Mouse (Mus musculus) layer of hippocampus, adult 9-11 months (tissue): ENCODE measurements around the gene Dusp1.
A peak's percentile ranks its signal among the peaks of the same experiment; 100 is the strongest.

Source experiments
- DNase-seq: peaks from one replicate; pipeline ENCODE4 v3.0.0; 2022

The Dusp1 gene

DNA sequence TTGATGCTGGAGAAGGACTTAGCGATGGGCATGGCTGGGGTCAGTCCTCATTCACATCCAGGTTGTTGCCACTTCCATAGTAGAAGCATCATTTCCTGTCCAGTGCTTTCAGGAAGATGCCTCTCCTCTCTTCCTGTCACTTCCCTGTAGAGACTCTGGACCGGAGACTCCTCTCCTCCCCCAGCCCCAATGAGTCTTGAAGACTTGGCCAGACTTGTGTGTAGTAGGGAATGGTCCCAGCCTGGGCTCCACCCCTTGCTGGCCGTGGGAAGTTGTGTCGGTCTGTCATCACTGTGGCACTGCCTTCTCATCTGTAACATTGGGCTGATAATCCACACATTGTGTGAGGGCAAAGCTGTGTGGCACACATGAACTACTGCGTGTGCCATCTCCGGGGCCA, 21.7 kb upstream of the Dusp1 start:
- DNase-seq: no peak

DNA sequence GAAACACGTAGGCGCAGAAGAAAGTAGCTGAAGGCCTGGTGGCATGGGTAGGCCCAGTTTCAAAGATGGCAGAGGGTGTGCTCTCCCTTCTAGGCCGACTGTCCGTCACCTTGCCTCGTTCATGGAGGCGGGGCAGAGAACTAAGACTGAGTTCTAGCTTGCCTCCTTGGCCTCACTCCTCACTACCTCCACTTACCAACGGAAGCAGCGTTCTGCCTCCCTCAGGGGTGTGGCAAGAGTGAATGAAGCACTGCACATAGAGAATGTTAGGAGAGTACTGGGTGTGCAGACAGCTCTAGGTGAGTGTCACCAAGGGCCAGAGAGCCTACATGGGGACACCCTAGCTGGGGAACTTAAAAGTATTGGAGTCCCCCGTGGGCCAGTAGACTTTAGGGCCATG, 21.1 kb upstream of the Dusp1 start:
- no peak for DNase-seq

DNA sequence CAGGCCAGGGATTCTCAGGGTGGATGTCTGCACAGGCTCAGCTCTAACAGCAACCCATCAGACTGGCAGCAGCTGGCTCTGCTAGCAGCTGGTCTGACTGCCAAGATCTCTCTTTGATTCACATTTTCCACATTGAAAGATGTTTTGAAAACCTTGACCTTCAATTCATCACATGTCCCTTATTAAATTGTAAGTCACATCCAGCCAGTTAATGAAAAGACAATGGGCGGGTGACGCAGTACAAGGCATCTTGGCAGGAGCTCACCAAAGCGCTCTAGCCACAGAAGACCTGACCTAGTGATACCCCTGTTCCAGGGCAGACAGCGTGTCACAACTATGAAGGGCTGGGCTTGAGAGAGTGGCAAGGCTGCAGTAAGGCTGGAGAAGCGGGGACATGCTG, 20.4 kb upstream of the Dusp1 start:
- no peak for DNase-seq

DNA sequence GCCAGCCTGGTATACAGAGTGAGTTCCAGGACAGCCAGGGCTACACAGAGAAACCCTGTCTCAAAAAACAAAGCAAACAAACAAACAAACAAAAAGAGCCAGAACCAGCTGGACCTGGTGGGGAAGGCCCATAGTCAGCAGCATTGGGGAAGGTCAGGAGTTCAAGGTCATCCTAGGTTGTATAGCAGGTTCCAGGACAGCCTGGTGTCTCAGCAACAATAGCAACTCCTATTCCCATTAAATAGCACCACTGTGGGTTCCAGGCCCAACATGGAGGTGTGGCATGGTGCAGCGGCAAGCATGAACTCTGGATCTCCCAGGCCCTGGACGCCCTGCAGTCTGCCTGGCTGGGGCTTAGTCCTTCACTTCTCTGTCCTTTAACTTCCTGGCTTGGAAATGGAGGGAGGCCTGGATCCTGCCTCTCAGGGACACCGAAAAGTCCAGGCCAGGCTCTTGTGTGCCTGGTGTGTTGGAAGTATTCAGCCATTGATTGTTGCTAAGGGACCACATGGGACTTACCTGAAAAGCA, 19.0 kb upstream of the Dusp1 start:
- no peak for DNase-seq

DNA sequence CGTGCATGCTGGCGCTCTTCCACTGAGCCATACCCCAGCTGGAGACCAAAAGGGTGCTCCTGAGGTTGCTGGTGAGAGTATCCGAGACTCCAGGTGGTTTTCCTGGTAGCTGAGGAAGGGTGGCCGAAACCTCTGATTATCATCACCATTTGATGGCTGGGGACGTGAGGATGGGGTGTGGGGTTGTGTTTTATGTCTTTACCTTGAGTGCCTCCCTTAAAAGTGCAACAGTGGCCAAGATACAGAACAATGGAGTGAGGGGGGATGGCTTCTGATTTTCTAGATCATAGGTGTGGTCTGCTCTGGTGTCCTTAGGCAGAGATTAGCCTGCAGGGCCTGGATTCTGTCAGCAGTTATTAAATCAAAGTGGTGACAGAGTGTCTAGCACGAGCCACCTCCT, 17.5 kb upstream of the Dusp1 start:
- DNase-seq: no peak

DNA sequence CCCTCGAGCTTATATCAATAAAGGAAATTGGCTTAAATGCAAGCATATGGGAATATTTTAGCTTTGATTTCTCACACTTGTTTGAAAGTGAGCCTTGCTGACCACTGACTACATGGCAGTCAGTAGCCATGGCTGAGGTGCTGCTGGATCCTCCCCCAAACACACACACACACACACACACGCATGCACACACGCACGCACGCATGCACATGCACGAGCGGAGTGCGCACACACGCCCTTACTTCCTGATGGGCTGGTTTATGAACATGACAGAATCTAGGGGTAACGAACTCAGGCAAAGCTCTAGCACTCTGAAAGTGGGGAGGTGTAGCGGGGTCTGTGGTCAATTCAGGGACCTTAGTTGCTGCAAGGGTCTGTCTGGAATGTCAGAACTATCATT, 16.8 kb upstream of the Dusp1 start:
- DNase-seq: no peak

DNA sequence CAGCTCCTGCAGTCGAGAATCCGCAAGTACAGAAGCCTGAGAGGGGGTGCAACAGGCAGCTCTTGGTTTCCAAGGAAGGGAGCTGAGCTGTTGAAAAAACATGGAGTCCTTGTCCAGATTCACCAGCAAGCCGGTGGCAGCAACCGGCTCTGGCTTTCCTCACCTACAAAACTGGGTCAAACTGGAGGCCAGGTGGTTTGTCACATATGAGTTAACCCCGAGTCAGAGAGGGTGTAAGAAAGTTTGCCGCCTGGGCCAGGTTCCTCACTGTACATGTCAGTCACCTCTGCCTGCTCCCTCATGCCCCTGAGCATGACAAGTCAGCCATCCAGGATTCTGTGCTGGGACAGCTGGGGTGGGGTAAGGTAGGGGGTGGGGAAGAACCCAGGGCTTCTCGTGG, 16.2 kb upstream of the Dusp1 start:
- no peak for DNase-seq

DNA sequence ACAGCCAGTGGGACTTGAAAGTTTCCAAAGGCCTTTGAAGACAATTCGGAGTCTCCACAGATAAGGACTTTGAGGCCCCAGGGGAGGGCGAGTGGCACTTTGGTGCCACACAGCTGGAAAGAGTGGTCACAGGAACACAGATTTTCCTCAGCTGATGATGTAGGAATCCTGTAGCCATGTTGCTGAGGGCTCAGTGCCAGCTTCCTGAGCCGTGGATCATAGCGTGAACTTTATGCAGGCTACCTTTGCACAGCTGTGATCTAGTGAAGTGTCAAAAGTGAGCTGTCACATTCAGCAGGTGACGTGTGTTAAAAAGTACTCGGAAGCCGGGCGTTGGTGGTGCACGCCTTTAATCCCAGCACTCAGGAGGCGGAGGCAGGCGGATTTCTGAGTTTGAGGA, 15.4 kb upstream of the Dusp1 start:
- no peak for DNase-seq

DNA sequence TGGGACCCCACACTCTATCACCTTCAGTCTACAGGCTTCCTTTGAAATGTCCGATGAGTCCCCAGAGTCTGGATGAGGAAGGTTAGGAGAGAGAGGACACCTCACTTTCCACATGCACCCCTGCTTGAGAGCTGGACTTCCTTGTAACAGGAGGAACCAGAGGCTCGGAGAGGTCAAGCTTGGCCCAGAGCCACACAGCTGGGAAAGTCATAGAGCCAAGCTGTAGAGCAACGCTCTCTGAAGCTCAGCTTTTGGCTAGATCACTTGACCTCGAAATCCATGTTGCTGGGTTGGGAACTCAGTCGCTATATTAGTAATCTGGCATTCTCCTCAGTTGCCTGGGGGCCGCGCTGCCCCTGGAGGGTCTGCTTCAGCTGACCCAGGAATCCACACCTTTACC, 14.9 kb upstream of the Dusp1 start:
- DNase-seq: no peak

DNA sequence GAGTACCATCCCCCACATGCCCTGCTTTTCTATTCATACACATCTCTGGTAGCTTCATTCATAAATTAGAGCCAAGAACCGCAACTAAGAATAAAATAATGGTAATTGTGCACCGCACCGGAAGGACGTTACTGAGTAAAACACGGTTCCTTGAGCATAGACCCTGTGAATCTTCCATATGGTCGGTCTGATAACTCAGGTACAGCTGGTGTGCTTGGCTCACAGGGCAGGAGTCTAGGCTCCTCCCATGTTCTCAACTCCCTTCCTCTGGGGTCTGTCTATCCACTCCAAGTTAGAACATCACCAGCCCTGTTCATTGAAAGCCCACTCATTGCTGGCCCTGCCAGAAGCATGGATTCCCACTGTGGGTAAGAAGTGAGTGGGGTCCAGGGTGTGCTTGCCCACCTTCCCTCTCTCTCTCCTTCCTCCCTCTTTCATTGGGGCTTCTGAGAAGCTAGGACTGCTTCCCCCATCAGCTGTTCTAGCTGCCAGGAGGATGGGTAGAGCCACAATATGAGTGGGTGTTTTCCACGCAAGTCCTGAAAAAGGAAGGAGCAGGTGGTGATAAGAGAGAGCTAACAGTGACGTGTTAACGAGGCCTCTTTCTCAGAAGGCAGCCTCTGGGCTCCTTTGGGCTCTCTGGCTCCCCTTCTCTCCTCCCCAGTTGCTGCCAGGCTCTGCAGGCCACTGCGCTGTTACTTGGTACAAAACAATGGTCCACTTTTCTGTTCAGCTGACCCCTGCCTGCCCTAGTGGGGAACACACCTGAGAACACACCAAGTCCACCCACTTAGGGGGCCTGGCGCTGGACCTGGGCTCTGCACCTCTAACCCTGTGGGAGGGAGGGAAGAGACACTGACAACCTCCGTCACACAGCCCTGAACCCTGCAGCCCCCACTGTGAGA, 14.1 kb upstream of the Dusp1 start:
- DNase-seq: no peak

DNA sequence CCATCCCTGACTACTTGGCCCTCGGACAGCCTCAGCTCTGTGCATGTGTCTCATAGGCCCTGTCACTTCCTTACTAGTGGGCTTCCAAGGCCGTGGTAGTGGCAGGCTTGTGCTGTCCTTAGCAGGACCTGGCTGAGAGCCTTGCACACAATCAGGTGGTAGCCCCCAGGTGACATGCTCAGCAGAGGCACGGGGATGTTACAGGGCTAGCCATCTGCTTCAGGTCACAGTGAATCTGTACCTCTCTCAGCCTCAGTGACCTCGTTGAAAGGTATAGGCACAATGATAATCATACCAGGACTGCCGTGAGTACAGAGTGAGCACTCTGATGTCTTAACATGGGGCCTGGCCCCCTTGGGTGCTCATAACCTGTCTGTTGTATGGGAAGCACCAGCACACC, 12.8 kb upstream of the Dusp1 start:
- DNase-seq: no peak

DNA sequence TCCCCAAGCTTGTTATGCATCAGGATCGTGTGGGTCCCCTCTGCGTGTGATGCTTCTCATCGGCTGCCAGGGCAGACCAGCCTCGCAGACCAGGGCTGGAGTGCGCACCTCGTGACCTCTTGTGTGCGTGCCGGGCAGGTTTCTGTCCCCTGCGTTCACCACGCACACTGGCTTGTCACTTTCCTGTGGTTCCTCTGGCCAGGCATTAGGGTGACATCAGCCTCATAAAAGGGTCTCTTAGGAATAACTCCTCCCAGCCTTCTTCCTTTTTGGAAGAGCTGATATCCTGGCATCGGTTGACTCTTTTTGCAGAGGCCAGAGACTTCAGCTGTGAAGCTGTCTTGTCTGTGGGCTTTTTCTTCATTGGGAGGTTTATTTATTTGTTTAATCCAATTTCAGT, 12.2 kb upstream of the Dusp1 start:
- DNase-seq: no peak

DNA sequence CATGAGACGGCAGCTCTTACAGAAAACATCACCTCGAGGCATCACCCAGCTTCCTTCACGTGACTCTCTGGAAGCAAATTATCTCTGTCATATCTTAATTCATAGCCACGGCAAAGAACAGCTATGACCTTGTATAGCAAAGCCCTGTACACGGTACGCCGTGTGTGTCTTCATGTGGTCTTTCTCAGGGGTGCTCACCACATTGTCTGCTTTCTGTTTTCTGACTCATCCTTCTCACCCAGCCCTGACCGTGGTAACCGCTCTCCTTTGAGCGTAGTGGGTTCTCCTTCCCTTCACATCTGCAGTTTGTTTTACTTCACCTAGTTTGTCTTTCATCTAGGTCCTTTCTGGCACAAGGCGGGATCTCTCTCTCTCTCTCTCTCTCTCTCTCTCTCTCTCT, 10.3 kb upstream of the Dusp1 start:
- no peak for DNase-seq

DNA sequence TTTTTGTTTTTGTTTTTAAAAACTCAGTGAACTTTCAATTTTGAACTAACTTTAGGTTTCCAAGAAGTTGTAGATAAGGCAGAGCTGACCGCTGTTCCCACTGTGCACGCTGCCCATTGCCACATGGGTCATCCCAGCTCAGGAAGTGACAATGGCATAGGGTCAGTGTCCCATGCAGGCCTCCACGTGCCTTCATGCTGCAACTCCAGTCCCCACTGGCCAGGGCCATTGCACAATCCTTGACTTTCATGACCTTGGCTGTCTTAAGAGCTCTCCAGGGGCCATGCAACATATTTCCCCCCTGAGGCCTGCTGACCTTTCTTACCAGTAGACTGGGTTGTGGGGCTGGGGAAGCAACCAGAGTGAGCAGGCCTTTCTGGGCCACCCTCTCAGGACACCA, 9.4 kb upstream of the Dusp1 start:
- DNase-seq: peak; percentile 75

DNA sequence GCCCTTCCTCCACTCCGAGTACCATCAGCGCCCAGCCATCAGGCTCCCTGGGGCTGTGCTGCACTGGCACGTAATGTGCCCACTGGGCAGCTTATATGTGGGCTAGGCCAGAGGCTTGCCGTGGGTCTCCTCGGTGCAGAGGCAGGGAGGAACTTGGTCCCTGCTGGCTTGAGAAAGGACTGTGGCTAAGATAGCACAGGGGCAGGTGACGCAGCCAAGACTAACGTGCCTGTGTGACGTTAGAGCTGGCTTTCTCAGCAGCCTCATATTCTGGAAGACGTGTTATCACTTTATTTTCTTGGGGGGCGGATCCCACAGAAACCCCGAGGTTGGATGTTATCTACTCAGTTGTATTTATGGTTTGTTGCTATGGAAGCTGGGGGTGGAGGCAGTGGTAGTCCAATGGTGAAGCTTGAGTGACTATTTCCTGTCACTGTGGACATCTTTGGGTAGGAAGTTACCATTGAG, 8.8 kb upstream of the Dusp1 start:
- DNase-seq: no peak

DNA sequence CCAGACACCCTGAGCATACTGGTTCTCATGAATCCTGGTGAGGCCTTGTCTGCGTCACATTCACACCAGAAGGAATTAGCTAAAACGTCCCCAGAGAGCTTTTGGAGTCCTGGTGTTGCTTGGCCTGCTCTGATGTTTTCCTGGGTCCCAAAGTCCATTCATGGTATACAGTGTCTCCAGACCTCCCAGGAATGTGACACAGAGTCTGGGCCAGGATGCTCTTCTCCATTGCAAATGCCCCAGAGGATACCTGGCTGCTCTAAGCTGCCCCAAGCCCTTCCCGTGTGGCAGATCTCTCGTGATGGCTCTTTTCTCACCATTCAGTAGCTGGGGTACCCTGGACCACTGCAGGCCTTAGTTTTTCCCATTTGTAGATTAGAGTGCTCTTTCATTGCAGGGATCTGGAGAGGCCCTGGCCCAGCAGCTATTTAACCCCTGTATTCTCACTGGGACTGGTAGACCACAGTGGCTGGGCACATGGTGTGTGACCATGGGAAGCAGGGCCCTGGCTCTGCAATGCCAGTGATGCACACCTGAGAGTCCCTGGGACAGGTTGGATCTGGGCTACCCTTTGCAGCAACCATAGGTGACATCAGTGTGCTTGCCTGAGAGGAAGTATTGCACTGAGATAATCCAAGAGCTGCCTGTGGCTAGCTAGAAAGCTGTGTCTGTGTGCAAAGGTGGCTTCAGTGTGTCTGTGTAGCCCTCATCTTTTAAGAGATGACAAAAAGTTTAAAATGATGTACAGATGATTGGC, 7.8 kb upstream of the Dusp1 start:
- DNase-seq: no peak

DNA sequence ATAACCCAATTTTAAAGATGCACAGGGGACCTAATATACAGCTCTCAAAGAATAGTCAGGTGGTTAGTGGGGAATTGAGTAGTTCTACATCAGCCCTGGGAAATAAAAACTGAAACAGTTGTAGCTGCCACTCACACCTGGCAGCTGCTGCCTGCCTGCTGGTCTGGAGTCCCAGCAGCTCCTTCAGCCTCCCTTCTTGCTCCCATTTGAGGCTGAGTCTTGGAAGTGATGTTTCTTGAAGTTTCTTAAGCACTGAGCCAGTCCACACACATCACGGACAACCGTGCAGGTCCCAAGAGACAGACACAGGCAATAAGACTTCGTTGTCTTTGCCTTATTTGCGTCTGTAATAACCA, 5.9 kb upstream of the Dusp1 start:
- no peak for DNase-seq

DNA sequence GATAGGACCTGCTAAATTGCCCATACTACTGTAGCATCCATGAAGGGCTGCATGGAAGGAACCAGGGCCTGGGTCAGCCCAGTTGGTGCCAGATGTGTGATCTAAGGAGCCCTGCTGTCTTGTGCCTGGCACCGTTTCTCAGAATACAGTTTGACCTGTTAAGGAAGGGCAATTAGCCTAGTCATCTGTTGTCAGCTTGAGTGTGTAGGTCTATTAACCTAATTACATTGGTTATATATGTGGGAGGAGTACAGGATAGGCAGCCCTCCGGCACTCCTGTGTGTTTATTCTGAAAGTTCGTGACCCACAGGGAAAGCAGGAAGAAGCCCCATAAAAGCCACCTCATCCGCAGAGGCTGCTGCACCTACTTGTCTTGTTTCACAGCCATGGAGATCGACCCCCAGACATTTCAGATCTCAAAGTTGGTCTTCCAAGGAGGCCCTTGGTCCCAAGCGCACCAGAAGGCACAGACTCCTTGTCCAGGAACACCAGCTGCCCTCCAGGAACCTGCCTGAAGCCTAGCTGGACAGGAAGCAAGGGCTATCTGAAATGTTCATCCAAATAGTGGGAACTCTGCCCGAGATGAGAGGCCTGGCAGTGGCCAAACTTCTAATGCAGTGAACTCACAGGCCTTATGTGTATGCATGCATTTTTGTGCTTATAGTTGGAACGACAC, 5.4 kb upstream of the Dusp1 start:
- DNase-seq: no peak

DNA sequence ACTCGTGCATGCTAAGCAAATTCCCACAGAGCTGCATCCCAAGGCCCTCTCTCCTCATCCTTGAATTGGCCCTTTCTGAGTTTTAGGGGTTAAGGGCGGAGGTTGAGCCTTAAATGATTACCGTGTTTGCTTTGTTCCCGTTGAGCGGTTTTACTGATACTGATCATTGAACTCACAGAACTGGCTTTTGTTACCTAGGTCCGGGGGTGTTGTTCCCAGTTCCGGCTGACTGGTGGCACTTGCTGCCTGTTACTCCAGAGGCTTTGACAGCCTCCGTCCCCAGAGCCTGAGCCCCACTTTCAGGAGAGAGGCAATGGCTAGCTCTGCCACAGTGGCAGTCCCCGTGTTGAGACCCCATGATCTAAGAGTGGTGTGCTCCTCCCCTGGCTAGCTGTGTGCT, 2.5 kb upstream of the Dusp1 start:
- DNase-seq: no peak

DNA sequence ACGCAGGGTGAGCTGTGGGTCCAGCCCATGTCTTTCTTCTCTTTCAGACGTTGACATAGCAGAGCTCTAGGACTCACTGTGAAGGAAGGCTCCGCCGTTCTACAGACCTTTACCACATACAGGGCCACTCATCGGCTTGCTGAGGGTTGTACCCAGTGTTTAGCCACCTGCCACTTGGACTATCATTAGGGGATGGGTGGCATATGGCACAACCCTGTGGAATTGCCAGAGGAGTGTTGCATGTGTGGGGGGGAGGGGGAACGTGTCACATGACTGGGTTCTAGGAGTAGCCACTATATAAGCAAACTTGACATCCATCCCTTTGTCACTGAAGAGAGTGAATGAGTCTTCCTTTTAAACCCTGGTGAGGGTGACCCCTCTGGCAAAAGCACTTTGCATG, 1.5 kb upstream of the Dusp1 start:
- no peak for DNase-seq

DNA sequence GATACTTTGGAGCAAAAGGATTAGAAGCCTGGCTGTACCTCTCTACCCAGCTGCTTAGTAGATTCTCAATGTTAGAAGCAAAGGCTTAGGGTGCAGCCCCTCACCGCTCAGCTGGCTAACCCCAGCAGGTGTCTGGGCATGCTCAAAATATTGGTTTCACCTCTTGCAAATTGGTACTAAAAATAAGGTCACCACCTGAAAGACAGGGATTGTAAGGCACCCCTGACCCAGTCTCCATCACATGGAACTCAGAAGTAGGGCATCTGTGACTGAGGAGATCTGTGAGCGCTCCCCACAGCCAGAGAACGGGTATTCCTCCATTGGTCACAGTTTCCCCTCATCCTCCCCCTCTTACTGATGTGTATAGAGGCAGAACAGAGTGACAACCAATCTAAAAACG, 364 bp upstream of the Dusp1 start:
- DNase-seq: no peak

DNA sequence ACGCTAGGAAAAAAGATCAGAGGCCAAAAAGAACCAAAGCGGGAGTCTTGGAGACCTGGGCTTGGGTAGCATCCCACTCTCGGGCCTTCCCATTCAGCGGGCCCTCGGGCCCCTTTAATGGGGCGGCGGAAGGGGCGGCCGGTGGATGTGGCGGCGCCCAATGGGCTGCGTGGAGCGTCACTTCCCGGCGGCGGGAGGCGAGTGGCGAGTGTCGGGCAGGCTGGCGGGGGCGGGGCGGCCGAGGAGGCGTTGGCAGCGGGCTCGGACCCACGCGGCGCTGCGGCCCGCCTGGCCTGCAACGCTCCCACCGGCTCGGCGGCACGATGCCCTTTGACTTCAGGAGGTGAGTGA, 663 bp downstream of the Dusp1 start, which contains the start of gene Ergic1:
Gene Ergic1, plus strand, starts transcription at position 200 of the 351 bp plus-strand sequence.
- DNase-seq: peak; percentile 90

DNA sequence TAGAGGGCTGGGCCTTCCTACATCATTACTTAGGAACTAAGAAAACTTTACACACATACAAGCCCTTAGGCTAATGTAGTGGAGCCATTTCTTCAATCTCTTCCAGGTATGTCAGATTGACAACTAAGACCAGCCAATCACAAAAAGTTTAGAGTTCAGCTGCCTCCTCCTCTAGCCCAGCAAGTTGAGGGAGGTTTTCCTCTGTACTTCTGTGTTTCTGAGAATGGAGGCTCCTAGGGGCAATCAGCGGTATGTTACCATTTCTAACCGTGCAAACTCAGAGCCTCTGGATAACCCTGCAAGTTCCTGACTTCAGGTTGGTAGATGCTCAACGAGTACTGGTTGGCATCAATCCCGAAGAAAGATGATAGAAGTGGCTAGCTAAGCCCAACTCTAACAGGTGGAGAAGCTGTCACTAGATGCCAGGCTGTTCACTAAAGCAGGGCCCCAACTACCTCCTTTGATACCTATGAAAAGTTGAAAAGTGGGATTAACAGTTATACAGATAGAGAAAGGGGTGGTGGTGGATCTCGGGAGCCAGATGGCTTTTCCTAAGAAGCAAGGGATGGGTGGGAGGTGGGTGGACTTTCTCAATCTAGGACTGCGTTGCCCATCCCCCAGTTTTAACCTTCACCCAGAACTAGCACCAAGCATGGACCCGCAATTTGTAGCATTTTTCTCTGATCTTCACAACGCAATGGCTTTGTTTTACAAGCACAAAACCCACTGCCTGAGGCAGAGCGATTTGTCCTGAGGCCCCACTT, 1.2 kb downstream of the Dusp1 start:
- no peak for DNase-seq
